Mouse (Mus musculus): ENCODE measurements around the gene Gm11099.

DNA sequence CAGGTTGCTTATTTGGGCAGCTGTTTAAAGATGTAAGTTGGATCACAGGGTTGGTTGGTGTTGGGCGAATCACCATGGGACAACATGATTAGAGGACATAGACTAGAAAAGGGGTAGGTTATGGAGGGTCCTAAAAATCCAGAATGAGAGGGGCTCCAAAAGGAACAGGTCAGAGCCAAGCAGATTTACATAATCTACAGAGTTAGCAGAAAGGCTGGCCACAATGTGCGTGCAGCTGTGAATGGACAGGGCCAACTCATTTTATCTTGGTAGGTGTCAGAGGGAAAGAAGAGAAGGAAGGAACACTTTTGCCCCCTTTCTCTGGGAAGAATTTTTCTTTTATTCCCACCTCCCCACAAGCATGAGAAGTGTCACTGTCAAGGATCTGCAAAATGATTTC, 97.1 kb downstream of the Gm11099 start:
- TF ChIP-seq CTCF (IDR thresholded peaks at IDR 0.05; ENCODE audit: low read depth, low read length): no peak
- TF ChIP-seq POLR2A (IDR thresholded peaks at IDR 0.05; ENCODE audit: extremely low read depth, insufficient read depth, low read length): no peak

Measured in liver, adult 2 months (tissue).